Mouse (Mus musculus) spleen, adult 2 months (tissue): ENCODE measurements at regions not wholly inside any gene's neighbourhood (a gene's known extent, or its start where the extent isn't known, plus 50 kb on each side); places are given as distances from the start of the nearest gene placed in this dataset.

Experiments
- CTCF ChIP-seq: fragments of 200-500 bp; IDR thresholded peaks from 2 replicates; pipeline ENCODE4 v1.5.1; 2011; ENCODE audit warnings: mild to moderate bottlenecking, inconsistent platforms; ENCODE audit not compliant: insufficient read depth, insufficient read length, insufficient replicate concordance; ENCODE audit errors: extremely low read depth
- POLR2A ChIP-seq: fragments of 200-500 bp; IDR thresholded peaks from 2 replicates; pipeline ENCODE4 v1.6.1; 2011; ENCODE audit warnings: low read depth, low read length, inconsistent platforms

DNA sequence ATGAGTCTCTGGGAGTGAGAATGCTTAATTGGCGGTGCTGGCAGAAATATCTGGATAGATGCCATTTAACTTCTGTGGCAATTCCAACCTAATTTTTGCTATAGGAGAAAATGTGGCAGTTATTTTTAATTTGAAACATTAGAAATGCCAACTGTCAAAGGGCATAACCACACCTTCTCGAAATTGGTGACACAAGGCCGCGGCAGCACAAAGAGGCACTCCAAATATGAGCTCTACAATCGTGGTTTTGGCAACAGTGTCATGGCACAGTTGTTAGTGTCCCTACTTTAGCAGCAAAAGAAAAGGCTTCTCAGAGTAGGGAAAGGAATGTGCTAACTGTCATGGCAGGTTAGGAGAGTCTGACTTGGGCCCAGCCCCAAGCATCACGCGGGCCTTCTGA is 157.0 kb upstream of the Runx1 start:
- no peak for TF ChIP-seq POLR2A
- TF ChIP-seq CTCF = no peak
